Mouse (Mus musculus) testis, adult 2 months (tissue): Measurements from ENCODE around the gene Ilf2. TPM values are rescaled to one million over a fixed set of nuclear protein-coding genes. Genes with fewer than 3 reads are reported as not detected.

Experiments
- H3K27ac ChIP-seq: fragments of 200-500 bp; 2 replicates; pipeline ENCODE4 v1.5.1; 2012; ENCODE audit warnings: low read depth, low read length; ENCODE audit not compliant: control insufficient read depth, insufficient read depth
- H3K27me3 ChIP-seq: fragments of 200-500 bp; 2 replicates; pipeline ENCODE4 v1.6.1; 2012; ENCODE audit warnings: mild to moderate bottlenecking, low read length, moderate library complexity; ENCODE audit not compliant: control insufficient read depth, insufficient read depth
- H3K36me3 ChIP-seq: fragments of 200-500 bp; 2 replicates; pipeline ENCODE4 v1.6.1; 2012; ENCODE audit warnings: mild to moderate bottlenecking, low read length; ENCODE audit not compliant: control insufficient read depth, insufficient read depth
- H3K4me1 ChIP-seq: fragments of 200-500 bp; 2 replicates; pipeline ENCODE4 v1.6.1; 2012; ENCODE audit warnings: low read length; ENCODE audit not compliant: control insufficient read depth, insufficient read depth
- H3K4me3 ChIP-seq: fragments of 200-500 bp; 2 replicates; pipeline ENCODE4 v1.5.1; 2012; ENCODE audit warnings: low read depth, mild to moderate bottlenecking, low read length, moderate library complexity, mixed read lengths; ENCODE audit not compliant: control insufficient read depth
- CTCF ChIP-seq: fragments of 200-500 bp; IDR thresholded peaks from 2 replicates; pipeline ENCODE4 v1.5.1; 2012; ENCODE audit warnings: low read depth, mild to moderate bottlenecking, inconsistent platforms, low read length, moderate library complexity; ENCODE audit not compliant: control insufficient read depth, insufficient read depth, insufficient replicate concordance
- POLR2A ChIP-seq: fragments of 200-500 bp; IDR thresholded peaks from 2 replicates; pipeline ENCODE4 v1.6.1; 2012; ENCODE audit warnings: low read depth, mild to moderate bottlenecking, inconsistent platforms, low read length, moderate library complexity; ENCODE audit not compliant: control insufficient read depth
- polyA plus RNA-seq: library from polyadenylated mRNA; depleted of rRNA; stranded (reverse); fragments of >200 nt; gene quantifications from 2 replicates; pipeline ENCODE4 v1.2.3, GENCODE M21; 2012; rRNA removed

Ilf2 gene
- polyA plus RNA-seq: 30.8 and 33.2 TPM in 2 replicates

DNA sequence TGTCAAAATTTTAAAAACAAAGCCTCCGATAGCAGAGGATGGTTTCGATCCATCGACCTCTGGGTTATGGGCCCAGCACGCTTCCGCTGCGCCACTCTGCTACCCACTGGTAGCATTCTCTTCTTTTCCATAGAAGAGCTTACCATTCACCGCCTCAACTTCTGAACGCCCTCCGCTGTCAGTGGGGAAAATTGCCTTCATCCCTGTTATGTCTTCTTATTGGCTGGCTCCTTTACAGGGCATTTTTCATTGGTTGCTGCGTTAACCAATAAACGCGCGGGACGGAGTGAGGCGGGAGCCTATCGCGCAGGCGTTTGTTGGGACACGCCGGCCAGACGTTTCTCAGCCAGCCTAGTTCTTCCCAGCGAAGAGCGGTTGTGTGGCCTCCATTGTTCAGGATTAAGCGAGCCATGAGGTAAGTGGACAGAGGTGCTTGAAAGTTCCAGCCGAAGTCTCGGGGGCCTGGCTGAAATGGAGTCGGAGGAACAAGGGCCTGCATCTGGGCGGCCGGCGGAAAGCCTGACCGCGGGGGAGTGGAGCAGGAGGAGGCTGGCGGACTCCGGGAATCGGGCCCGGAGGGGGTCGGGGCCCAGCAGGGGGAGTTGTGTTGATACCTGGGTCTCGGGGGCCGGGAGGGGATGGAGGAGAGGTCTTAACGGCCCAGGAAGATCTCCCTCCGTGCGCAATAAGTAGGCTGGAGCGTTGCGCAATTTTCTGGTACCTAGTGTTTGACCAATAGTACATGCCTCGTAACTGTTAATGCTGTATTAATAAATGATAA, at the start of gene Ilf2:
Ilf2 (plus strand) TSS at position 296 of the 781 bp plus-strand sequence.
- peak within 1 kb of the TSS; percentile 92 for H3K27ac ChIP-seq
- H3K27me3 ChIP-seq: no peaks in the 10 kb centered on the region
- peak within 1 kb of the TSS; percentile 93 for H3K4me3 ChIP-seq
- TF ChIP-seq CTCF (0 out of 2 replicates have a peak, but pooled peaks have one; percentile 4), POLR2A (peak; percentile 98)
- no peaks in the 10 kb centered on the region; the same call in none of the 2 replicates for H3K4me1 ChIP-seq
- H3K36me3 ChIP-seq: no peaks in the 10 kb centered on the region; the same call in 1 of the 2 replicates

DNA sequence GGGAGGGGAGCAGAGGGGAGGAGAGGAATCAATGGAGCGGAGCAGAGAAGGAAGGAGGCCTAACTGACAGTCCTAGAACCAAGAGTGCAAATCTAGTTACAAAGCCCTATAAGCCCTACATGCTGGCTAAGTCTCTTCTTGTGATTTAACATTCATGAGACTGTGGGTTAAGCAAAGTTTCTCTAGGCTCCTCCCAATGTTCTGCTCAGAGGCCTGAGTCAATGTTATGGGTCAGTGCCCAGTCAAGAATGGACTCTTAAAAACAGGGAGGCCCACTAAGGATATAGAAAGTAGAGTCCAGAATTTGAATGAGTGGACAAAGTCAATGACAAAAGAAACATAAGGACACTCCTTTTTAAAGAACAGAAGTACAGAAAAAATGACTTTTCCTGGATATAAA, 48.4 kb upstream of the Ilf2 start:
- Histone ChIP-seq H3K27ac (no peak overlapping the region), H3K27me3 (no peaks in the 10 kb centered on the region), H3K4me3 (no peak overlapping the region), H3K36me3 (peaks cover under 1% of the 10 kb centered on the region; the same call in 1 of the 2 replicates), H3K4me1 (no peaks in the 10 kb centered on the region; the same call in none of the 2 replicates)
- no peak for TF ChIP-seq POLR2A
- TF ChIP-seq CTCF: no peak

GRCm38 (mm10) chr3:90428186-90428585, 47.7 kb upstream of the Ilf2 start:
- peak overlapping the region; percentile 67 for H3K27ac ChIP-seq
- H3K27me3 ChIP-seq: no peaks in the 10 kb centered on the region
- TF ChIP-seq POLR2A: no peak
- TF ChIP-seq CTCF: no peak
- H3K36me3 ChIP-seq: no peaks in the 10 kb centered on the region
- H3K4me1 ChIP-seq: peaks cover 3% of the 10 kb centered on the region
- H3K4me3 ChIP-seq: no peak overlapping the region

DNA sequence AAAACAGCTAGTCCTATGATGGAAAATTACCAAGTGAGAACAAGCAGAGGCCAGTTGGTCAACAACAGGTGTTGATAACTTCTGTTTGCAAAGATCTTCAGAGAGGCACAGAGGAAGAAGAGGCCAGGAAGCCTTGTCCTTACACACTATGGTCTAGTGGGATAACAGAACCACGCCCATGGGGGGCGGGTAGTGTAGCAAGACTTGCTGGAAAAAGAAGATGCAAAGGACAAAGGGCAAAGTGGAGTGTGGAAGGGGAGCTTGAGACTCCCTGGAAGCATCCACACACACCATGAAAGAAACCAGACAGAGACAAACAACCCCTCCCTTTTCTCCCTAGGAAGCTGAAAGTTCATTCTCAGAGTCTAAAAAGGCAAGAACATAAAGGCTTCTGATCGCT, 46.4 kb upstream of the Ilf2 start:
- H3K4me1 ChIP-seq: peaks cover 8% of the 10 kb centered on the region
- no peak overlapping the region for H3K4me3 ChIP-seq
- TF ChIP-seq CTCF (no peak), POLR2A (no peak)
- no peaks in the 10 kb centered on the region for H3K27me3 ChIP-seq
- no peaks in the 10 kb centered on the region for H3K36me3 ChIP-seq
- peak overlapping the region; percentile 66; the same call in 1 of the 2 replicates for H3K27ac ChIP-seq

DNA sequence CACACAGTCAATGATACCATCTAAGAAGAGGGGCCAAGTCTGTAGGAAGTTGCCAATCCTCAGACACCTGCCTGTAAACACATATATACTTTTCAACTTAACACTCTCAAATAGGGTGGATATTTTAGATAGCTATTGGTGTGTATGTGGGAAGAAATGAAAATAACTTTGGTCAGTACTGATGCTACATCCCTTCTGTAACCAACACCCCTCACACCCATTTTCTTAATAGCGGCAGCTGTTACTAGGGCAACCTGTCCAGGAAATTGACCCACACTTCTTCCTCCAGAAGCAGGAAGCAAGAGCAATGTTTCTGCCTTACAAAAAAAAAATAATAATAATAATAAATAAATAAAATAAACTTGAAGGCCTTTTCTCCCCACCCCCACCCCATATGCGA, 43.6 kb upstream of the Ilf2 start:
- no peak overlapping the region; the same call in 1 of the 2 replicates for H3K27ac ChIP-seq
- no peaks in the 10 kb centered on the region for H3K27me3 ChIP-seq
- peaks cover 8% of the 10 kb centered on the region for H3K4me1 ChIP-seq
- no peaks in the 10 kb centered on the region for H3K36me3 ChIP-seq
- H3K4me3 ChIP-seq: no peak overlapping the region; the same call in 1 of the 2 replicates
- no peak for TF ChIP-seq CTCF

GRCm38 (mm10) chr3:90432811-90433219, 43.1 kb upstream of the Ilf2 start:
- H3K4me1 ChIP-seq: peaks cover 8% of the 10 kb centered on the region
- H3K27ac ChIP-seq: peak overlapping the region; percentile 86
- peak overlapping the region; percentile 90 for H3K4me3 ChIP-seq
- no peaks in the 10 kb centered on the region for H3K36me3 ChIP-seq
- H3K27me3 ChIP-seq: no peaks in the 10 kb centered on the region
- TF ChIP-seq CTCF (no peak), POLR2A (no peak)

GRCm38 (mm10) chr3:90433381-90434020, 42.4 kb upstream of the Ilf2 start, which contains the start of gene Ints3:
Gene Ints3 (minus strand): TSS chr3:90433622.
- Histone ChIP-seq H3K27ac (peak within 1 kb of the TSS; percentile 86), H3K4me3 (peak within 1 kb of the TSS; percentile 90), H3K27me3 (no peaks in the 10 kb centered on the region), H3K4me1 (peaks cover 8% of the 10 kb centered on the region), H3K36me3 (no peaks in the 10 kb centered on the region)
- TF ChIP-seq CTCF (no peak), POLR2A (peak; percentile 78)
